Mouse (Mus musculus): Measurements from ENCODE around the gene Cap1. TPM values are rescaled to one million over a fixed set of nuclear protein-coding genes. Genes with fewer than 3 reads are reported as not detected.

The Cap1 gene
- 10 to 100 TPM; 12.5 to 20.2 (median 18.9) TPM for total RNA-seq (2022)

GRCm38 (mm10) chr4:122885768-122886578 lies at the start of gene Cap1:
TSS of gene Cap1 (minus strand) at chr4:122886056.
- peak; percentile 97 to 98 for DNase-seq (ENCODE audit: low spot score in 2 of 2)

DNA sequence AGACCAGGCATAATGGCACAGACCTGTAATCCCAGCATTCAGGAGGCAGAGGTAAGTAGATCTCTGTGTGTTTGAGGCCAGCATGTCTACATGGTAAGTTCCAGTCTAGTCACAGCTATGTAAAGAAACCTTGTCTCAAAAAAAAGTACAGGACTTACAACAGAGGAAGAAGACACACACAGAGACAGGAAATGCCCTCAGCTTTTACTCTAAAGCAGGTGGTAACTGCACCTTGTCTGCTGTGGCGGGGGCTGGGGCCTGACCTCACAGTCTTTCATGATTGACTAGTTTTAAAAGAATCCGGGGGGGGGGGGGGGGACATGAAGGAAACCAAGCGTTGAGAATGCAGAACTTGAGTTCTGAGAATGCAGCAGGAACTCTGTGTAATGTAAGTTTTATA lies 48.0 kb upstream of the Cap1 start:
- DNase-seq (ENCODE audit: low spot score in 2 of 2) = no peak

GRCm38 (mm10) chr4:122933051-122933591 lies 47.3 kb upstream of the Cap1 start:
- no peak for DNase-seq (ENCODE audit: low spot score in 2 of 2)

DNA sequence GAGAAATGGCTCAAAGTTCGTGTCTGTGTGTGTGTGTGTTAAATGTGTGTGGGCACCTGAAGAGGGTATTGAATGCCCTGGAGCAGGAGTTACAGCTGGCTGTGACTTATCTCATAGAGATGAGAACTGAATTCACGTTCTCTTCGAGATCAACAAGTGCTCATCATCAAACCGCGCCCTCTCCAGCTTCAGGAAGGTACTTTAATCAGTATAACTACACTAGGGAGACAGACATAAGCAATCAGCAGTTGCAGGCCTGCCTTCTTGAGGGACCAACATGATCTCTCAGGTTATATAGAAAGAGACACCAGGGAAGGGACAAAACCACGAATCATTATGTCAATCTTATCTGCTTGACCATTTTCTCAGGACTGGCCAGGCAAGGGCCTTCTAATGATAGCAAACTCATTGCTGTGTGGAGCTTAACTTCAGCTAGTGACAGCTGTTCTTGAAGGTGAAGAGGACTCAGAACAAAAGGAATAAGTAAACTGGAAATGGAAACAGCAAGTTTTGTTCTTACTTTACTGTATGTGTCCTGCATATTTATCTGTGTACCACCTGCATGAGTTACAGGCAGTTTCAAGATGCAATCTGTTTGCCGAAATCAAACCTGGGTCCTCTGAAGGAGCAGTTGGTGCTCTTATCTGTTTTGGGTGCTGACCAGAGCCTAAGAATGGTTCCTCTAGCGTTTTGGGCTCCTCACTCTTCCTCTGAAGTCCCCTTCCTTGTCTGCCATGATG lies 46.6 kb upstream of the Cap1 start:
- no peak for DNase-seq (ENCODE audit: low spot score in 2 of 2)

- DNase-seq (ENCODE audit: low spot score in 2 of 2) = no peak
These were observed 45.2 kb upstream of the Cap1 start for GRCm38 (mm10) chr4:122930939-122931590.

DNA sequence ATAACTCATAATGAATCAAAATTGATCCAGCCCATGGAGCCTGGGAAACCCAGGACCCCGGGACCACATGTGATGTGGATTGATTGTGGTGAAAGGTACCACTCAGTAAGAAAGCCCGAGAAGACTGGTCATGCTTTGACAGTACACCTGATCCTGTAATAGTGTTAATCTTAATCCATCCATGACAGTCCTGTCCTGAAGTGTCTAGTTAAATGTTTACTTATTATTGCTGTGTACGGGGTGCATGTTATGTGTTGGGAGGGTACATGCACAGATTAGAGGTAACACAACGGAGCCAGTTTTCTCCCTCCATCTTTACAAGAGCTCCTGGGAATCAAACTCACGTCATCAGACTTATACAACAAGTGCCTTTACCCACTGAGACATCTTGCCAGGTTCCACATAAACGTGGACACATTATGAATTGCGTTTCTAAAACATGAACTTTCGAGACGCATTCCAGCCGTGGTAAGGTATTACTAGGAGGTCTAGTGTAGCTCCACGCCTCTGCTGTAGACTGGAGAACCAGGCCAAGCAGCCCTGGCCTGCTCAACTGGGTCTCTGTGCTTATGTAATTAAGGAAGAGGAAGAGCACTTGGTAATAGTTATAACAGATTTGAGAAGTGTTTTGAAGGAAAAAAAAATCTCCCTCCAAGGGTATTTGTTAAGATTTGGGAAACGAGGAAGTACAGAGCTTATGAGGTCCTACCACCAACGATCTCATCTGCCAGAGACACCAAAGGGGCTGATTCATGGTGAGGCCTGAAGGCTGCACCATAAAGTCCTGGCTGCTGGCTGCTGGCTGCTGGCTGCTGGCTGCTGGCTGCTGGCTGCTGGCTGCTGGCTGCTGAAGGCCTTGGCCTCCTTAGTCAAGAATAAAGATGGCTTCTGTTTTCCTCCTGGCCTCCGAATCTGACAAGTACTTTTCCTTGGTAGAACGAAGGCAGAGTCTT lies 37.8 kb upstream of the Cap1 start:
- peak in 1 of 2 experiments; percentile 28 for DNase-seq (ENCODE audit: low spot score in 2 of 2)

DNA sequence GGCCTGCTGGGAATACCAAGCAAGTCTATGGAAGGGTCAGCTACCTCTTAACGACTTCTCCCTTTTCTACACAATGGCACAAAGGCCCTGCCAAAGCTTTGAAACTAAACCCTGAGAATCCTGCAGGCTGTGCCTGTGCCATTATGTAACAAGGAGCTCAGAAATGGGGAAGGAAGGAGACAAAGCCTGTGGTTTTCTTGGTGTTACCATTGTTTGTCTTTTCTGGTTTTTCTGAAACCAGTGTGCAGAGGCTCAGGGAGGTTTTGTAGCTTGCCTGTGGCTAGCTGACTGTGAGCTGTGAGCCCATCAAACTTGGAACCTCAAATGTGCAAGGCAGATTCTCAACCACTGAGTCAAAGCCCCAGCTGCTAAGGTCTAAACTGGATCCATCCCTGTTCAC lies 37.0 kb upstream of the Cap1 start:
- DNase-seq (ENCODE audit: low spot score in 2 of 2) = no peak

GRCm38 (mm10) chr4:122915985-122916384 lies 30.1 kb upstream of the Cap1 start:
- no peak for DNase-seq (ENCODE audit: low spot score in 2 of 2)

DNA sequence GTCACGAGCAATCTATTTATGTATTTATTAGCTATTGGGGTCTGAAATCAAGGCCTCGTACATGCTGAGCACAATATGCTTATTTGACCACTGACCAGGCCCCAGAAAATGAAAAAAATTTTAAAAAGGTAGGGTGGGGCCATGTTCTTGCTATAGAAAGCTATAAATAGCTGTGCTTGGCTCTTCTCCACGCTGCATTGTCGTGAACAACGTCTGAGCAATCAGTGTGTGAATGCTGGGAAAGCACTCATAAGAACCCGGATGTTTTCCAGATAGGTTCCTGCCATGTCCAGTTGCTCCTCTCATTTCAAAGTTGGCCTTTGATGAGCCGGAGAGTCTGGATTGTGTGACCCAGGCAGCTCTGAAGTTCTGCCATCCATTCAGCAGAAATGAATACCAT lies 28.3 kb upstream of the Cap1 start:
- DNase-seq (ENCODE audit: low spot score in 2 of 2) = no peak

- no peak for DNase-seq (ENCODE audit: low spot score in 2 of 2)
These were observed 26.8 kb upstream of the Cap1 start for GRCm38 (mm10) chr4:122912613-122913012.

- DNase-seq (ENCODE audit: low spot score in 2 of 2) = no peak
These were observed 24.7 kb upstream of the Cap1 start for GRCm38 (mm10) chr4:122910577-122910976.

DNA sequence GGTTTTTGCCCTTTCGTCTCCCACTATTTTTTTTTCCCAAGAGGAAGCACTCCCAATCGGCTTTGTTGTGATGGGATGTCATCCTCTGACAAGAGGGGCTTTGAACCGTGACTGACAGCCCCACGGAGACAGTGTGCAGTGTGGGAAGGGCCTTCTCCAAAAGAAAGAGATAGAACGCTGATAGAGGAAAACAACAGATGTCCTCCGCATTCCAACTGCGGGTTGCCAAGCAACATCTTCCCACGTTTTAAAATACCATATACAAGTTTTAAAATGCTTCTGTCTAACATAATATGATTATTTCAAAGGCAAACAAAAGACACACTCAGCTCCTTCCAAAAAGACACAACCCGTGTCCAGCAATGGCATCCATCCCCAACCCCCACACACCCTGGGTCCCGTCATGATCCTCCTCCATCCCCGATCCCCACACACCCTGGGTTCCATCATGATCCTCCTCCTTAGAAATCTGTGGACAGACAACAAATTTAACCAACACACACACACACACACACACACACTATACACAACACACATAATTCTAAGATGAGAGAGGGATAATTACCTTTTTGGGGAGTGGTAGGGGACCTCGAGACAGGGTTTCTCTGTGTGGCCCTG lies 23.8 kb upstream of the Cap1 start:
- no peak for DNase-seq (ENCODE audit: low spot score in 2 of 2)

- no peak for DNase-seq (ENCODE audit: low spot score in 2 of 2)
These were observed 19.5 kb upstream of the Cap1 start for GRCm38 (mm10) chr4:122905359-122905758.

- no peak for DNase-seq (ENCODE audit: low spot score in 2 of 2)
These were observed 17.9 kb upstream of the Cap1 start for GRCm38 (mm10) chr4:122903709-122904108.

- DNase-seq (ENCODE audit: low spot score in 2 of 2) = no peak
These were observed 16.3 kb upstream of the Cap1 start for GRCm38 (mm10) chr4:122902156-122902555.

- DNase-seq (ENCODE audit: low spot score in 2 of 2) = peak; percentile 22 to 31
These were observed 12.5 kb upstream of the Cap1 start for GRCm38 (mm10) chr4:122898313-122898712.

DNA sequence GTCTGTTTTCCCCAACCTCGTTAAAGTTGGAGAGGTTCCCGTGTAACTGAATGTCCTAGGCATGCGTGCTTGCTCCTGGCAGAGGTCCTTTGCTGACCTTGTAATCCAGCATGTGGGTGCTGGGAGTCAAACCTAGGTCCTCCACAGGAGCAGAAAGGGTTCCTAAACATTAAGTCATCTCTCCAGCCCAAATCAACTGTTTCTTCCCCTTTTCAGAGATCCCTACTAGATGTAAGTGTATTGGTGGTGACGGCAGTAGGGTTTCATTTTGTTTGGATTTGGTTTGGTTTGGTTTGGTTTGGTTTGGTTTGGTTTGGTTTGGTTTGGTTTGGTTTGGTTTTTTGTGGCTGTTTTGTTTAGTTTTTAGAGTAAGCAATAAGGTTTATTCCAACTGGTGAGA lies 11.9 kb upstream of the Cap1 start:
- no peak for DNase-seq (ENCODE audit: low spot score in 2 of 2)

- no peak for DNase-seq (ENCODE audit: low spot score in 2 of 2)
These were observed 6.3 kb upstream of the Cap1 start for GRCm38 (mm10) chr4:122892157-122892556.

DNA sequence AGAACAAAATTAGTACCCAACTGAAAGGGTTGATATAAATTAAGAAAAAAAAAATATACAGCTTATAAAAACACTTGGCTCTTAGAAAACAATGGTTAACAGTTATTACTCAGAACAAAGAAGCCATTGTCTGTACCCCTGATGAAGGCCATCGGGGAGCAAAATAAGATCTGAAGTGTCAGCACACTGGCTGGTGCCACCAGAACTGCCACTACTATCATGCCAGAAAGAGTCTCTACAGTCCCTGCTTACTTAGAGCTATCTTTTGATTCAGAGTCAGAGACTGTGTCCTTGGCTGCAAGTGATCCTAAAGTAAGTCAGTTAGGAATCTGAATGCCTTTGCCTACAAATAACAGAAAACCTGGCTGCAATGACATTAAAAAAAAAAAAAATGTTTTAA lies 5.7 kb upstream of the Cap1 start:
- no peak for DNase-seq (ENCODE audit: low spot score in 2 of 2)

GRCm38 (mm10) chr4:122890881-122891481 lies 5.1 kb upstream of the Cap1 start:
- DNase-seq (ENCODE audit: low spot score in 2 of 2) = peak; percentile 19 to 61

Data from gastrocnemius, adult 8-10 months (tissue).